Mouse (Mus musculus) megakaryocyte, embryonic 14.5 days (primary cell): ENCODE measurements around the gene Calr.

Experiments used
- FLI1 ChIP-seq: IDR thresholded peaks from 2 replicates; pipeline ENCODE4 v1.6.1; 2012; ENCODE audit warnings: low read length, inconsistent platforms, mixed read lengths
- GATA1 ChIP-seq: IDR thresholded peaks from 3 replicates; pipeline ENCODE4 v1.6.1; 2012; ENCODE audit warnings: mixed read lengths, low read length, inconsistent platforms, borderline replicate concordance

DNA sequence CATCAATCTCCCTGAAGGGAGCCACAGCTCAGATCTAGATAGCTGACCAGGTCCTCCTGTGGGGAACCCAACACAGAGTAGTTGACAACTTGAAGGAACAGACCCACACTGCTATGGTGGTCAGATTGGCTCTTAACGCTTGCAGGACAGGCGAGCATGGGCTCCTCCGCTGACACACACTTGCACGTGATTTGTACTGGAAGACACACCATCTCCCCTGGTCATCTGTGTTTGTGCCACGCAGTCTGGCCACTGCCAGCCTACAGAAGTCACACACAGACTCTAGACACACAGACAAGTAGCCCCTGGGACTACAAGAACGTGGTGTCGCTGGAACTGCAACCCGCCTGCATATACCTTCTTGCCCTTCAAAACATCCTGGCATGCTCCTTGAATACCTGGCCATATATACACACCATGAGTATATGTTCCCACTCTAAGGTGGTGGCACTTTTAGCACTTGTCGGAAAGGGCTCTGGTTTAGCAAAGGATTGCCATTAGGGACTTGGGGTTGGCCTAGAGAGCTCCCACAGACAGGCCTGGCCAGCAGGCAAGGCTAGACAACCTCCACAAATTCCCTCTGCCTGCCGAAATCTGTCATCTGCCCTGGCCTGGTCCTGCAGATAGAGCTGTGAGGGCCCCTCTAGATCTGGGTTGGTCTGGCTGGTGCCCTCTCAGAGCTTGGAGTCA is 48.1 kb downstream of the Calr start:
- TF ChIP-seq FLI1 = no peak
- TF ChIP-seq GATA1 = no peak
